Mouse (Mus musculus): ENCODE results near the gene Noc4l.

GRCm38 (mm10) chr5:110652719-110653648 lies at the start of gene Noc4l, which contains the start of gene Ddx51:
- no peak for TF ChIP-seq CTCF (IDR thresholded peaks at IDR 0.05 in 2 of 3, conservative IDR thresholded peaks at IDR 0.05 in 1 of 3; ENCODE audit: control insufficient read depth in 1 of 3, insufficient read depth in 1 of 3, low read depth in 2 of 3, low read length in 3 of 3, poor library complexity in 1 of 3, severe bottlenecking in 1 of 3)
- TF ChIP-seq USF1 (IDR thresholded peaks at IDR 0.05; ENCODE audit: low read depth, low read length): peak; percentile 52; the same call in 1 of the 2 replicates
- peak; percentile 82 for TF ChIP-seq ELF1 (IDR thresholded peaks at IDR 0.05; ENCODE audit: low read depth, low read length)
- TF ChIP-seq POLR2A (IDR thresholded peaks at IDR 0.05; ENCODE audit: control insufficient read depth in 1 of 2, insufficient read depth in 1 of 2, low read depth in 1 of 2, low read length in 2 of 2, poor library complexity in 1 of 2): peak; percentile 87 to 96
- TF ChIP-seq NELFE (IDR thresholded peaks at IDR 0.05; ENCODE audit: low read depth, low read length): peak; percentile 89
- no peak for TF ChIP-seq MEF2A (IDR thresholded peaks at IDR 0.05; ENCODE audit: extremely low read depth, insufficient replicate concordance, low read depth, low read length, poor library complexity, severe bottlenecking)
- TF ChIP-seq EP300 (IDR thresholded peaks at IDR 0.05; ENCODE audit: low read depth in 1 of 2, low read length in 2 of 2): no peak
- TF ChIP-seq BHLHE40 (IDR thresholded peaks at IDR 0.05; ENCODE audit: borderline replicate concordance, low read depth, low read length): no peak; the same call in 1 of the 2 replicates
- no peak for TF ChIP-seq MYB (IDR thresholded peaks at IDR 0.05; ENCODE audit: low read depth, low read length)
